Comparison of ENCODE assay signal across 8 mouse cellular contexts in genomic region chr17:48602554-48602953, GRCm38 (mm10).
DNase-seq lines count a peak whose midpoint lies in the region; ATAC-seq and TF ChIP-seq lines count a peak whose summit lies in the region.

No protein-coding gene starts in this region.

- H3K4me2 ChIP-seq in liver, embryonic 12.5 days, result no peak overlapping the region
- H3K4me2 ChIP-seq in forebrain, embryonic 14.5 days (ENCODE audit: low read length), result no peak overlapping the region
- no peak overlapping the region for H3K4me2 ChIP-seq in limb, embryonic 11.5 days (ENCODE audit: low read depth, severe bottlenecking)

- no peak for ATAC-seq in liver, embryonic 12.5 days
- peak; percentile 72; the same call in 1 of the 2 replicates for ATAC-seq in forebrain, embryonic 14.5 days
- peak; percentile 44; the same call in 1 of the 2 replicates for ATAC-seq in limb, embryonic 11.5 days (ENCODE audit: insufficient number of reproducible peaks, low FRiP score, low TSS enrichment, low read depth)

- 4% methylated on average over 6 of the region's 6 CpGs for WGBS in liver, embryonic 12.5 days (ENCODE audit: insufficient replicate concordance)
- 7% methylated on average over 6 of the region's 6 CpGs for WGBS in forebrain, embryonic 14.5 days
- 2% methylated on average over 6 of the region's 6 CpGs for WGBS in kidney, adult 2 months
- 5% methylated on average over 6 of the region's 6 CpGs for WGBS in limb, embryonic 11.5 days

- H3K27me3 ChIP-seq in liver, embryonic 12.5 days (replicated peaks), result 0 out of 2 replicates have a peak, but pooled peaks cover 4% of the 10 kb centered on the region
- H3K27me3 ChIP-seq in forebrain, embryonic 14.5 days (replicated peaks; ENCODE audit: control insufficient read depth, insufficient read depth, low read length), result no peaks in the 10 kb centered on the region
- H3K27me3 ChIP-seq in kidney, adult 2 months (replicated peaks; ENCODE audit: control insufficient read depth, insufficient read depth, low read length), result no peaks in the 10 kb centered on the region
- no peaks in the 10 kb centered on the region for H3K27me3 ChIP-seq in limb, embryonic 11.5 days (ENCODE audit: control insufficient read depth, insufficient read depth, low read length)

- H3K9me3 ChIP-seq in liver, embryonic 12.5 days (replicated peaks), result 0 out of 2 replicates have a peak, but pooled peaks cover under 1% of the 10 kb centered on the region
- no peaks in the 10 kb centered on the region for H3K9me3 ChIP-seq in forebrain, embryonic 14.5 days (replicated peaks; ENCODE audit: control insufficient read depth, low read length)
- H3K9me3 ChIP-seq in limb, embryonic 11.5 days (ENCODE audit: control insufficient read depth, low read length), result no peaks in the 10 kb centered on the region

- no peak overlapping the region for H3K27ac ChIP-seq in liver, embryonic 12.5 days
- H3K27ac ChIP-seq in forebrain, embryonic 14.5 days (ENCODE audit: low read depth, low read length), result no peak overlapping the region
- H3K27ac ChIP-seq in kidney, adult 2 months (ENCODE audit: insufficient read depth, low read depth, low read length), result no peak overlapping the region
- H3K27ac ChIP-seq in limb, embryonic 11.5 days (replicated peaks; ENCODE audit: low read depth, low read length), result no peak overlapping the region

- TF ChIP-seq POLR2A in kidney, adult 2 months (IDR thresholded peaks at IDR 0.05; ENCODE audit: low read depth, low read length), result no peak

- H3K4me1 ChIP-seq in liver, embryonic 12.5 days, result no peaks in the 10 kb centered on the region
- no peaks in the 10 kb centered on the region for H3K4me1 ChIP-seq in forebrain, embryonic 14.5 days (ENCODE audit: control insufficient read depth, insufficient read depth, low read length)
- H3K4me1 ChIP-seq in kidney, adult 2 months (ENCODE audit: control insufficient read depth, insufficient read depth, low read length), result peaks cover 6% of the 10 kb centered on the region
- no peaks in the 10 kb centered on the region for H3K4me1 ChIP-seq in limb, embryonic 11.5 days (ENCODE audit: control insufficient read depth, insufficient read depth, low read length)

- no peak overlapping the region for H3K9ac ChIP-seq in liver, embryonic 12.5 days
- no peak overlapping the region for H3K9ac ChIP-seq in forebrain, embryonic 14.5 days (ENCODE audit: low read length)
- H3K9ac ChIP-seq in limb, embryonic 11.5 days (ENCODE audit: low read length), result no peak overlapping the region

- peak; percentile 63 for DNase-seq in liver
- peak; percentile 69 for DNase-seq in cerebellum, adult 11-12 months
- peak; percentile 78 for DNase-seq in forebrain, embryonic 14.5 days (ENCODE audit: low spot score)
- DNase-seq in kidney, adult 2 months, result peak; percentile 64
- peak; percentile 80 for DNase-seq in limb, embryonic 11.5 days (ENCODE audit: low spot score)
- DNase-seq in natural killer cell, adult 2 months (ENCODE audit: low spot score in 2 of 2), result peak; percentile 7 to 45
- DNase-seq in thymus, postnatal 0 days (ENCODE audit: low spot score), result peak; percentile 73

- no peaks in the 10 kb centered on the region for H3K36me3 ChIP-seq in liver, embryonic 12.5 days
- no peaks in the 10 kb centered on the region for H3K36me3 ChIP-seq in forebrain, embryonic 14.5 days (ENCODE audit: control insufficient read depth, insufficient read depth, low read length)
- no peaks in the 10 kb centered on the region for H3K36me3 ChIP-seq in kidney, adult 2 months (ENCODE audit: control insufficient read depth, insufficient read depth, low read length)
- no peaks in the 10 kb centered on the region for H3K36me3 ChIP-seq in limb, embryonic 11.5 days (ENCODE audit: control insufficient read depth, insufficient read depth, low read length)

- peak; percentile 84 for TF ChIP-seq CTCF in kidney, adult 2 months (conservative IDR thresholded peaks at IDR 0.05; ENCODE audit: insufficient read depth, insufficient read length, low read depth, low read length)

- H3K4me3 ChIP-seq in liver, embryonic 12.5 days, result no peak overlapping the region
- H3K4me3 ChIP-seq in forebrain, embryonic 14.5 days (ENCODE audit: low read depth, low read length), result no peak overlapping the region
- no peak overlapping the region for H3K4me3 ChIP-seq in kidney, adult 2 months (ENCODE audit: insufficient read depth, low read depth, low read length)
- H3K4me3 ChIP-seq in limb, embryonic 11.5 days (ENCODE audit: low read depth, low read length), result no peak overlapping the region

Comparison
In these comparisons a context has a peak if more than half of its experiments do, and no peak if none do; other contexts are left out.
1. DNase-seq: peak in every context shown above with its lines; median percentile 80 in limb, embryonic 11.5 days; 78 in forebrain, embryonic 14.5 days; 73 in thymus, postnatal 0 days; 69 in cerebellum, adult 11-12 months; 64 in kidney, adult 2 months; 63 in liver; 26 in natural killer cell, adult 2 months.